Mouse (Mus musculus): Measurements from ENCODE around the gene A630010A05Rik.
"Not testable (repeated sequence)": the region's sequence is repeated elsewhere in the genome, so short reads cannot be mapped to it uniquely, and the experiment has no call there.

Gene A630010A05Rik

GRCm38 (mm10) chr16:14562017-14562416, at the start of gene A630010A05Rik:
Gene A630010A05Rik (plus strand): TSS chr16:14562317.
- no peak for DNase-seq

DNA sequence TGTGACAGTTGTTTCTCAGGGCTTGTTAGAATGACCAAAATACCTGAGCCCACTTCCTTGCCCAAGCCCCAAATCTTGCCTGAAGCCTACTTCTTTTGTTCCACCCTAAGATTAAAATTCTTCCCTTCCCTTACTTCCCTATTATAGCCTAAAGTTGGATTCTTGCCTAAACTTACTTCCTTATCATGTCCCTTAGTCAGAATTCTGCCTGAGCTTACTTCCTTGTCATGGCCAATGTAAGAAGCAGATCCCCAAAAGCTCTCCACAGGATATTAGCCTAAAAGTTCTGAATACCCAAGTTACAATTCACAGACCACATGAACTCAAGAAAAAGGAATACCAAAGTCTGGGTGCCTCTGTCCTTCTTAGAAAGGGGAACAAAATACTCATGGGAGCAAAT, 26.4 kb upstream of the A630010A05Rik start:
- DNase-seq, result no peak

DNA sequence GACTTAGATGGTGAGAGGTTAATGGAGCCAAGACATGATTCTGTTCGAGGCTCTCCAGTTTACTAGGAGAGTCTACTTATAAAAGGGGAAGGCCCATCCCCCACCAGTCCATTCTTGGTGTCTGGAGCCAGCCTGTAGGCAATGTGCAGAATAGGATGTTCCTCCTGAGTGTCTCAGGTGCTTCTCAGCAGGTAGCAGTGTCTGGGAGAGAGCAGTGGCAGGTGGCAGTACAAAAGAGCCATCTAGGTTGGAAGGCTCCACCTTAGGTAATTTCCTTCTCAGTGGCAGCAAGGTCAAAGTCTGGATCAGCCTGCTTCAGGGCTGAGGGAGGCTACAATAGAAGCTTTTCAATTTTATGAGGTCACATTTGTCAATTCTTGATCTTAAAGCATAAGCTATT, 4.9 kb upstream of the A630010A05Rik start:
- DNase-seq, result not testable (repeated sequence)
